Mouse (Mus musculus): ENCODE measurements around the gene Tarbp1.
A peak's percentile ranks its signal among the peaks of the same experiment; 100 is the strongest.

- TF ChIP-seq ZC3H11A (IDR thresholded peaks at IDR 0.05; ENCODE audit: borderline replicate concordance, low read depth, low read length): peak; percentile 99
- TF ChIP-seq HCFC1 (IDR thresholded peaks at IDR 0.05; ENCODE audit: borderline replicate concordance, insufficient read depth, low read length): no peak
- no peak for TF ChIP-seq CHD2 (IDR thresholded peaks at IDR 0.05; ENCODE audit: low read depth, low read length)
- no peak for TF ChIP-seq MAFK (IDR thresholded peaks at IDR 0.05; ENCODE audit: insufficient read depth, low read depth, low read length)
Measured at GRCm38 (mm10) chr8:126497541-126498428, 22.9 kb upstream of the Tarbp1 start.
